Mouse (Mus musculus): ENCODE measurements around the gene Tbcd. TPM values are rescaled to one million over a fixed set of nuclear protein-coding genes. Genes with fewer than 3 reads are reported as not detected.
A peak's percentile ranks its signal among the peaks of the same experiment; 100 is the strongest.

The Tbcd gene
- total RNA-seq, 2 experiments from 2014 or later = 34.7 to 37.1 TPM

GRCm38 (mm10) chr11:121516906-121517305 is 65.2 kb downstream of the Tbcd start:
- intact Hi-C loops (cut with DNase I) = no loop called here
- TF ChIP-seq CTCF (IDR thresholded peaks at IDR 0.05) = no peak
- no peak overlapping the region for H3K4me3 ChIP-seq
- H3K27ac ChIP-seq = no peak overlapping the region
- no peak for DNase-seq (ENCODE audit: extremely low spot score in 1 of 2, low spot score in 2 of 2)

DNA sequence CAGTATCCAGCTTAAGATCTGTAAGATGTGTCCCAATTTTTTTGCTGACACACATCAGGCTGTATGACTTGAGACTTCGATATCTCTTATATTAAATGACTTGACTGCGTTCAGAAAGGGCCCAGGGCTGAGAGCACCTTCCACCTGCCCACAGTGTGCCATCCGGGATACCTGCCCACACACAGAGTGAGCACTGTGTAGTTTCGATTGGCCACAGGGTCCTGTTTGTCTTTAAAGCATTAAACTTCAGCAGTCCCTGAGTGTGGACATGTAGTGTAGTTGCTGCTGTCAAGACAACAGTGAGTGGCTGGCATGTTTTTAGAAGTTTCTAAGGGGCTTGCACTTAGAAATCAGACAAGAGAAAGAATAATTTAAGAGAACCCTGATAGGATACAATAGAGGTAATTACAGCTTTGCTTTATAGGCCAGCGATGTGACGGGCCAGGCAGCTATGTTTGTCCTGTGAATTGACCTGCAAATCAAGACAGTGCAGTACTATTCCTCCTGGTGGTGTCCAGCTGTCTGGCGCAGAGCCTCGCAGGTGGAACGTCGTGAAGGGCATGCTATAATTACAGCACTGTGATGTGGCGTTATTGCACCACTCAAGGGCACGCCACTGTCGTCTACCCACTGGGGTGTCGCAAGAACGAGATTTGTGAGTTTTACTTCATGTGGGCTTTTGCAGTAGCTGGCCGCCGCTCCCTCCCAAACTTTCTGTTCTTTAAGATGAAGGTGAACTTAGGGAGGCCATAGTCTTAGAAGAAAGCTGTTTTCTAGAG is 66.1 kb downstream of the Tbcd start:
- no peak for TF ChIP-seq CTCF (IDR thresholded peaks at IDR 0.05)
- intact Hi-C loops (cut with DNase I) = no loop called here
- Histone ChIP-seq H3K27ac (no peak overlapping the region), H3K4me3 (no peak overlapping the region)
- DNase-seq (ENCODE audit: extremely low spot score in 1 of 2, low spot score in 2 of 2) = no peak

GRCm38 (mm10) chr11:121519131-121519530 is 67.4 kb downstream of the Tbcd start, which contains the start of gene Zfp750:
Gene Zfp750, minus strand, starts transcription at chr11:121519333.
- Histone ChIP-seq H3K27ac (no peak within 1 kb of the TSS), H3K4me3 (no peak within 1 kb of the TSS)
- intact Hi-C loops (cut with DNase I) = no loop called here
- TF ChIP-seq CTCF (IDR thresholded peaks at IDR 0.05) = no peak
- peak in 1 of 2 experiments; percentile 18 for DNase-seq (ENCODE audit: extremely low spot score in 1 of 2, low spot score in 2 of 2)

GRCm38 (mm10) chr11:121519703-121520102 is 68.0 kb downstream of the Tbcd start:
- Histone ChIP-seq H3K27ac (no peak overlapping the region), H3K4me3 (no peak overlapping the region)
- no peak for TF ChIP-seq CTCF (IDR thresholded peaks at IDR 0.05)
- intact Hi-C loops (cut with DNase I) = no loop called here
- no peak for DNase-seq (ENCODE audit: extremely low spot score in 1 of 2, low spot score in 2 of 2)

- Histone ChIP-seq H3K27ac (no peak overlapping the region), H3K4me3 (no peak overlapping the region)
- DNase-seq (ENCODE audit: extremely low spot score in 1 of 2, low spot score in 2 of 2) = no peak
- no peak for TF ChIP-seq CTCF (IDR thresholded peaks at IDR 0.05)
- intact Hi-C loops (cut with DNase I) = no loop called here
Measured at GRCm38 (mm10) chr11:121520761-121521160, 69.0 kb downstream of the Tbcd start.

GRCm38 (mm10) chr11:121522156-121522762 is 70.5 kb downstream of the Tbcd start:
- intact Hi-C loops (cut with DNase I) = no loop called here
- Histone ChIP-seq H3K27ac (no peak overlapping the region), H3K4me3 (no peak overlapping the region)
- no peak for TF ChIP-seq CTCF (IDR thresholded peaks at IDR 0.05)
- no peak for DNase-seq (ENCODE audit: extremely low spot score in 1 of 2, low spot score in 2 of 2)

DNA sequence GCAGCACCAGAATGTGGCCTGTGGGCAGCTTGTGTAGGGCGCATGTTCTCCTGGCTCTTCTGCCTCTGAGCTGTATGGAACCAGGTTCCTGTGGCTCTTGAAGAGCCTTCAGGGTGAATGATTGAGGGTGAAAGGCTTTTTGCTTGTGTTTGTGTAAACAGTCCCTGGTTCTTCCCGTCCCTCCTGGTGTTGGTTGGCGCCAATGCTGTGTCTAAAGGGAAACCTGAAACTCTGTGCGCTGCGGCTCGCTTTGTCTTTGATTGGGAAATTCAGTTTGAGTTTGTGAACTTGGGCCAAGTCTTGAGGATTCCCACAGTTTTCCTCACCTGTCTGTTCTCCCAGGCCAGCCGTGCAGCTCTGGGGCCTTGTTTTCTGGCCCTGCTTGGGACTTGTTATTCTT is 72.4 kb downstream of the Tbcd start:
- no peak for TF ChIP-seq CTCF (IDR thresholded peaks at IDR 0.05)
- Histone ChIP-seq H3K4me3 (no peak overlapping the region), H3K27ac (no peak overlapping the region)
- DNase-seq (ENCODE audit: extremely low spot score in 1 of 2, low spot score in 2 of 2) = no peak
- intact Hi-C loops (cut with DNase I) = no loop called here

- no peak overlapping the region for H3K4me3 ChIP-seq
- DNase-seq (ENCODE audit: extremely low spot score in 1 of 2, low spot score in 2 of 2) = no peak
- TF ChIP-seq CTCF (IDR thresholded peaks at IDR 0.05) = no peak
- H3K27ac ChIP-seq = no peak overlapping the region
- intact Hi-C loops (cut with DNase I) = no loop called here
Measured at GRCm38 (mm10) chr11:121529747-121530146, 78.0 kb downstream of the Tbcd start.

DNA sequence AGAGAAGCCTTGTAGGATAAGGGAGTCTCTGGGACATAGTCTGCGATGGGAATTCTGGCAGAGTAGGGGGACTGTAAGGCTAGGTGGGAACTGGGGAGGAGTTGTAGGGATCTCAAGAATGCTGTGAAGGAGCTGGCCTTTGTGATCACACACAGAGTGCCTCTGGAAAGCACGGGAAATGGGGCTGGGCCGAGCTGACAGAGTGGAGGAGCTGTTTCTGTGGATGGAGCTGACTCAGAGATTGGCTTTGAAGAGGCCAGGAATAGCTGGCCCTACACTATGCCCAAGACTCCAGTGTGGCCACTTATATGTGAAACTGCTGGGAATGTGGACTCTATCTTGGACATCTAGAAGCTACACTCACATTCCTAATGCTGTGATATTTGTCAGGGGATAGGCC is 84.8 kb downstream of the Tbcd start:
- intact Hi-C loops (cut with DNase I) = no loop called here
- no peak overlapping the region for H3K27ac ChIP-seq
- no peak overlapping the region for H3K4me3 ChIP-seq
- no peak for DNase-seq (ENCODE audit: extremely low spot score in 1 of 2, low spot score in 2 of 2)
- no peak for TF ChIP-seq CTCF (IDR thresholded peaks at IDR 0.05)

GRCm38 (mm10) chr11:121542471-121542870 is 90.7 kb downstream of the Tbcd start:
- H3K27ac ChIP-seq = no peak overlapping the region
- intact Hi-C loops (cut with DNase I) = no loop called here
- no peak for DNase-seq (ENCODE audit: extremely low spot score in 1 of 2, low spot score in 2 of 2)
- H3K4me3 ChIP-seq = no peak overlapping the region
- TF ChIP-seq CTCF (IDR thresholded peaks at IDR 0.05) = no peak

DNA sequence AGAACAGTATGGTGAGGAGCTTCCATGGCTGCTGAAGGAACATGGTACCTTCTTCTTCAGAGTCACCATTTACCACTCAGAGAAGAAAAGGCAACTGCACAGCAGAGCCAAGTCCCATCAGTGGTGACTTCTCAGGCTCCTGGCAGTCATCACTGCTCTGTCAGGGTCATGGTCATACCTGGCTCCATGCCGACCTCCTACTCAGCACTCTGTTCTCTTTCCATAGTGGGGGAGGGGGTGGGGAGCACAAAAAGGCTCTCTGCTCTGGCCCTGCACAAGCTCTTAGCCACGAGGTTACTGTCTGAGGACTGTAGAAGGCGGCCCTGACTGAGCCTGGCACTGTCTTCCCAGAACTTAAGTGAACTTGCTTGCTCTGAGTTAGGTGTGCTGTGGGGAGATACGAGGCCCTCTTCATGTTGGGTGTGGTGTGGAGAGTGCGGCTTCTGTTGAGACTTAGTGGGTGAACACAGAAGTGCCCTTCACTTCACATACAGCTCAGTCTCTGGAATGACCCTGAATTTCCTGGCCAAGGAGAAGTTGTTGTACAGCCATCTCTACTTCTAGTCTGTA is 91.6 kb downstream of the Tbcd start:
- no peak for TF ChIP-seq CTCF (IDR thresholded peaks at IDR 0.05)
- intact Hi-C loops (cut with DNase I) = no loop called here

GRCm38 (mm10) chr11:121543922-121544321 is 92.2 kb downstream of the Tbcd start:
- no peak overlapping the region for H3K27ac ChIP-seq
- no peak for TF ChIP-seq CTCF (IDR thresholded peaks at IDR 0.05)
- intact Hi-C loops (cut with DNase I) = no loop called here
- peak in 1 of 2 experiments; percentile 43 for DNase-seq (ENCODE audit: extremely low spot score in 1 of 2, low spot score in 2 of 2)
- no peak overlapping the region for H3K4me3 ChIP-seq

More for the DNA sequence above, 91.6 kb downstream of the Tbcd start:
- H3K27ac ChIP-seq = no peak overlapping the region
- no peak overlapping the region for H3K4me3 ChIP-seq
- DNase-seq (ENCODE audit: extremely low spot score in 1 of 2, low spot score in 2 of 2) = no peak

All from left cerebral cortex, adult 2 months (tissue).